Mouse (Mus musculus): ENCODE results near the gene Tmem206.

- TF ChIP-seq CTCF (IDR thresholded peaks at IDR 0.05; ENCODE audit: low read depth, low read length) = peak; percentile 68
- no peak for TF ChIP-seq GATA1 (IDR thresholded peaks at IDR 0.05; ENCODE audit: borderline replicate concordance, low read length)
- TF ChIP-seq POLR2AphosphoS5 (IDR thresholded peaks at IDR 0.05; ENCODE audit: insufficient replicate concordance, low read depth, low read length) = no peak
- TF ChIP-seq TAL1 (conservative IDR thresholded peaks at IDR 0.05; ENCODE audit: low read depth, low read length) = no peak
- no peak for TF ChIP-seq GATA2 (IDR thresholded peaks at IDR 0.05; ENCODE audit: borderline replicate concordance, low read depth, low read length)
These were observed 13.2 kb upstream of the Tmem206 start for GRCm38 (mm10) chr1:191312513-191312941.
